Mouse (Mus musculus): Measurements from ENCODE around the gene Mettl2.

DNA sequence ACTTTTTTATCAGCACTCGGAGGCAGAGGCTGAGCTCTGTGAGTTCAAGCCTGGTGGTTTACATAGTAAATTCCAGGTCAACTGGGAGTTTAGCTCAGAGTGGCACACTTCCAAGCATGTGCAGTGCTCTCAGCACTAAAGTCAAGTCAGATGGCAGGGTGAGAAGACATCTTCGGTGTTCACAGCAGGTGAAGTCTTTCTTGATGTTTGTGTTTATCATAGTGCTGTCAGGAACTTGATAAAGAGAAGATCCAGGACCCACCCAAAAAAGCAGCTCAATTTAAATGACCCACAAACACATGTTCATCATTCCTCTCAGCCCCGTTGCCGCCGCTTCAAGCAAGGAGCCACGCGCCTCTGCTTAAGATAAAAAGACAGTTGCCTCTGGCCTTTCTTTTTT is 9.5 kb downstream of the Mettl2 start:
- no peak for TF ChIP-seq CTCF (IDR thresholded peaks at IDR 0.05)
- TF ChIP-seq EP300 (IDR thresholded peaks at IDR 0.05), result no peak
